Mouse (Mus musculus) lung, adult 2 months (tissue): Measurements from ENCODE around the gene Prss53.

Experiments
- CTCF ChIP-seq: fragments of 200-500 bp; IDR thresholded peaks from 2 replicates; pipeline ENCODE4 v1.5.1; 2011; ENCODE audit warnings: mild to moderate bottlenecking, low read length, control low read depth; ENCODE audit not compliant: insufficient read depth
- POLR2A ChIP-seq: fragments of 200-500 bp; IDR thresholded peaks from 2 replicates; pipeline ENCODE4 v1.6.1; 2011; ENCODE audit warnings: low read depth, mild to moderate bottlenecking, control low read depth, low read length, borderline replicate concordance; ENCODE audit errors: extremely low read depth

GRCm38 (mm10) chr7:127934075-127934474, 43.3 kb upstream of the Prss53 start:
- TF ChIP-seq CTCF = no peak
- no peak for TF ChIP-seq POLR2A
